Mouse (Mus musculus) left cerebral cortex, postnatal 14 days (tissue): ENCODE measurements around the gene Blm. TPM values are rescaled to one million over a fixed set of nuclear protein-coding genes. Genes with fewer than 3 reads are reported as not detected.

ENCODE experiments used
- DNase-seq, 2 experiments: peaks; one replicate each; pipeline ENCODE4 v3.0.0; 2021 to 2022; ENCODE audit warnings: low spot score in 2 of 2, mixed read lengths in 1 of 2
- intact Hi-C: fragments of 180-260 bp; cut with DNase I; formaldehyde crosslinking; loops from one replicate; pipeline ENCODE4 v1.15.1; 2025
- long read RNA-seq, 2 experiments: library from polyadenylated mRNA; stranded (forward); transcript quantifications; one replicate each; pipeline ENCODE4 v2.0.0; 2021
- total RNA-seq, 2 experiments: library from RNA; stranded (reverse); gene quantifications; 2 replicates each; pipeline ENCODE4 v1.2.3; 2021

Blm gene
- total RNA-seq = 1 to 10 TPM; 3.9 to 5.2 TPM
- long read RNA-seq, experiment 1, full-length matches to known transcripts = 1 of 4 reads
- long read RNA-seq, experiment 1, partial matches to known transcripts = 2 of 4 reads
- long read RNA-seq, experiment 1, other reads (novel, unspliced or antisense) = 1 of 4 reads
- long read RNA-seq, experiment 2, full-length matches to known transcripts = 3 of 4 reads
- long read RNA-seq, experiment 2, partial matches to known transcripts = 1 of 4 reads
- long read RNA-seq, experiment 2, other reads (novel, unspliced or antisense) = 0 of 4 reads

GRCm38 (mm10) chr7:80535009-80535744, at the start of gene Blm:
Gene Blm, minus strand, starts transcription at chr7:80535119.
- intact Hi-C loops = no loop called here
- peak; percentile 98 for DNase-seq

- DNase-seq = peak; percentile 67 to 73
- intact Hi-C loops = loop anchor here (1.0 kb wide), 1 partner anchor 198 kb away; no protein-coding TSS in a partner anchor
These were observed 49.1 kb upstream of the Blm start for GRCm38 (mm10) chr7:80583981-80584380.

- no peak for DNase-seq
- intact Hi-C loops = no loop called here
These were observed 48.0 kb upstream of the Blm start for GRCm38 (mm10) chr7:80582821-80583451.

GRCm38 (mm10) chr7:80580368-80580767, 45.4 kb upstream of the Blm start:
- intact Hi-C loops = no loop called here
- peak in 1 of 2 experiments; percentile 45 for DNase-seq

GRCm38 (mm10) chr7:80577417-80577980, 42.6 kb upstream of the Blm start:
- DNase-seq = no peak
- intact Hi-C loops = no loop called here

- no peak for DNase-seq
- intact Hi-C loops = no loop called here
These were observed 41.7 kb upstream of the Blm start for GRCm38 (mm10) chr7:80576626-80577025.

GRCm38 (mm10) chr7:80575750-80576149, 40.8 kb upstream of the Blm start:
- no peak for DNase-seq
- intact Hi-C loops = no loop called here

GRCm38 (mm10) chr7:80573076-80573475, 38.2 kb upstream of the Blm start:
- no peak for DNase-seq
- intact Hi-C loops = no loop called here

- DNase-seq = no peak
- intact Hi-C loops = no loop called here
These were observed 33.1 kb upstream of the Blm start for GRCm38 (mm10) chr7:80567982-80568381.

GRCm38 (mm10) chr7:80561931-80562330, 27.0 kb upstream of the Blm start:
- intact Hi-C loops = no loop called here
- no peak for DNase-seq

GRCm38 (mm10) chr7:80561271-80561670, 26.4 kb upstream of the Blm start:
- no peak for DNase-seq
- intact Hi-C loops = no loop called here

GRCm38 (mm10) chr7:80558572-80558971, 23.7 kb upstream of the Blm start:
- no peak for DNase-seq
- intact Hi-C loops = no loop called here

GRCm38 (mm10) chr7:80558101-80558500, 23.2 kb upstream of the Blm start:
- DNase-seq = no peak
- intact Hi-C loops = no loop called here

GRCm38 (mm10) chr7:80557161-80557560, 22.2 kb upstream of the Blm start:
- intact Hi-C loops = no loop called here
- no peak for DNase-seq

- DNase-seq = no peak
- intact Hi-C loops = no loop called here
These were observed 21.2 kb upstream of the Blm start for GRCm38 (mm10) chr7:80556166-80556565.

- intact Hi-C loops = no loop called here
These were observed 20.2 kb upstream of the Blm start for GRCm38 (mm10) chr7:80555146-80555545.

GRCm38 (mm10) chr7:80554180-80555021, 19.5 kb upstream of the Blm start:
- peak; percentile 55 to 72 for DNase-seq
- intact Hi-C loops = no loop called here

More at GRCm38 (mm10) chr7:80555146-80555545, 20.2 kb upstream of the Blm start:
- DNase-seq = no peak

- no peak for DNase-seq
- intact Hi-C loops = no loop called here
These were observed 13.8 kb upstream of the Blm start for GRCm38 (mm10) chr7:80548513-80549260.
